Mouse (Mus musculus) adrenal gland, postnatal 4 days (tissue): Measurements from ENCODE around the gene Olfr988. TPM values are rescaled to one million over a fixed set of nuclear protein-coding genes. Genes with fewer than 3 reads are reported as not detected.
"Not testable (repeated sequence)": the region's sequence is repeated elsewhere in the genome, so short reads cannot be mapped to it uniquely, and the experiment has no call there.

Source experiments
- DNase-seq, 2 experiments: peaks; one replicate each; pipeline ENCODE4 v3.0.0; 2021 to 2022; ENCODE audit warnings: low spot score in 2 of 2, mixed read lengths in 2 of 2
- long read RNA-seq, 2 experiments: library from polyadenylated mRNA; stranded (forward); transcript quantifications; one replicate each; pipeline ENCODE4 v2.0.0; 2021
- total RNA-seq, 2 experiments: library from RNA; stranded (reverse); gene quantifications; 2 replicates each; pipeline ENCODE4 v1.2.3; 2021

Gene Olfr988
- not detected for total RNA-seq
- long read RNA-seq, experiment 1, result 0 reads
- long read RNA-seq, experiment 2, result 0 reads

DNA sequence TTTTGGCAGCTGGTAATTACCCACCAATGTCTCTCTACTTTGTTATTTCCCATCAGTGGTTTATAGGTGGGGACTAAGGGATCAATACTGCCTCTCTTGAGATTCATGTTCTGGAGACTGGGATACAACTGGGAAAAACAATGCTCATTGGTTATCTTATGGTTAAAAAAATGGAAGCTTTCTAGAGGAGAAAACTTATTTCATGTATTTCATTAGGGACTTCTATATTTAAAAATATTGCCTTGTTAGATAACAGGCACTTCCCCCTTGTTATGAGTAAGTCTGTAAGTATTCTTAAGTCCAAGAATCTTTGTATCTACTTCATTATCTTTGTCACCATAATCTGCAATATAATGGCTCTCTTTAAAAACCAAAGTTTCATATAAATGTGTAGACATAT is at the start of gene Olfr988:
Gene Olfr988 (minus strand): TSS at position 101 of the 400 bp plus-strand sequence.
- DNase-seq, result not testable (repeated sequence)

DNA sequence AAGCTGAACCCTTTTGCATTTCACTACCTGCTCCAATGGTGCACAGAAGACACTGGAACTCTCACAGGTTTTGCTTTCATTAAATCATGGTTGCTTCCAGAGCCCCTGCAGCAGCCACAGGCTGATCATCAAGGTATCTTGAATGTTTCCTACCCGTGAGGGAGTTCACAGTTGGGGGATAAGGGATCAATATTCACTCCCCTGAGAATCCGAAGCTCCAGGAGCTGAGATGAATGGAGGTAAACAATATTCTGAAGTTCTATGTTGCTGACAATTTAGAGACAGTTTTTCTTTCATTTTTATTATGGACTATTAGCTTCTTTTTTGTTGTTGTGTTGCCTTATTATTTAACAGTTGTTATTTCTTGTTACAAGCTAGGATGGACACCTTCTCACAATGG is 46.3 kb upstream of the Olfr988 start, which contains the start of gene Olfr992:
Gene Olfr992 (minus strand): TSS at position 101 of the 400 bp plus-strand sequence.
- DNase-seq, result no peak

GRCm38 (mm10) chr2:85339972-85340371 is 23.1 kb downstream of the Olfr988 start:
- DNase-seq, result no peak

DNA sequence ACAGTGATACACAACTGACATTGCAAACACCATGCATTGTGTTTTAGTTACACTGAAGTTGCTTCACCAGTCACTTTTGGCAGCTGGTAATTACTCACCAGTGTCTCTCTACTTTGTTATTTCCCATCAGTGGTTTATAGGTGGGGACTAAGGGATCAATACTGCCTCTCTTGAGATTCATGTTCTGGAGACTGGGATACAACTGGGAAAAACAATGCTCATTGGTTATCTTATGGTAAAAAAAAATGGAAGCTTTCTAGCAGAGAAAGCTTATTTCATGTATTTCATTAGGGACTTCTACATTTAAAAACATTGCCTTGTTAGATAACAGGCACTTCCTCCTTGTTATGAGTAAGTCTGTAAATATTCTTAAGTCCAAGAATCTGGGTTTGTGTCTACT is 23.8 kb downstream of the Olfr988 start, which contains the start of gene Olfr987:
Gene Olfr987 (minus strand): TSS at position 101 of the 400 bp plus-strand sequence.
- DNase-seq, result not testable (repeated sequence)

- no peak for DNase-seq
Observed at GRCm38 (mm10) chr2:85319106-85319505, 43.9 kb downstream of the Olfr988 start.

Other genes starting within 250 kb of the Olfr988 start
- gene Aplnr, start 227.0 kb downstream of the Olfr988 start, total RNA-seq, result 10 to 100 TPM; 94.0 to 99.4 TPM
- 10 to 100 TPM; 13.2 to 14.9 TPM for gene Lrrc55, start 166.0 kb downstream of the Olfr988 start, total RNA-seq
- gene Olfr987, start 23.9 kb downstream of the Olfr988 start, total RNA-seq, result not detected
- gene Olfr992, start 46.2 kb upstream of the Olfr988 start, total RNA-seq, result not detected
- gene Olfr993, start 51.6 kb upstream of the Olfr988 start, total RNA-seq, result not detected
- gene Olfr994, start 73.2 kb upstream of the Olfr988 start, total RNA-seq, result not detected
- gene Olfr995, start 80.4 kb upstream of the Olfr988 start, total RNA-seq, result not detected
- under 1 TPM; 0.34 to 0.48 TPM for gene 4833423E24Rik, start 155.8 kb upstream of the Olfr988 start, total RNA-seq
- gene Olfr996, start 216.0 kb upstream of the Olfr988 start, total RNA-seq, result not detected
- gene Olfr998, start 225.7 kb upstream of the Olfr988 start, total RNA-seq, result not detected
- gene Olfr1000, start 248.7 kb upstream of the Olfr988 start, total RNA-seq, result not detected